Mouse (Mus musculus) thymus, adult 2 months (tissue): ENCODE data around the gene Atp5mpl.

Experiments
- CTCF ChIP-seq: fragments of 200-500 bp; IDR thresholded peaks from 2 replicates; pipeline ENCODE4 v1.5.1; 2012; ENCODE audit warnings: mild to moderate bottlenecking, control low read depth, low read length, moderate library complexity, borderline replicate concordance; ENCODE audit not compliant: control insufficient read depth, poor library complexity, insufficient read depth; ENCODE audit errors: extremely low read depth
- POLR2A ChIP-seq: fragments of 200-500 bp; IDR thresholded peaks from 2 replicates; pipeline ENCODE4 v1.6.1; 2012; ENCODE audit warnings: mild to moderate bottlenecking, low read length, control low read depth, moderate library complexity; ENCODE audit not compliant: control insufficient read depth, poor library complexity, insufficient read depth; ENCODE audit errors: extremely low read depth

GRCm38 (mm10) chr12:111927338-111927737, 39.4 kb downstream of the Atp5mpl start:
- TF ChIP-seq CTCF (no peak), POLR2A (no peak)
